In genomic region chr7:45037720-45038361, GRCm38 (mm10) we compare ENCODE assay signal across 8 mouse cellular contexts. TPM values are rescaled to one million over a fixed set of nuclear protein-coding genes. Genes with fewer than 3 reads are reported as not detected.
A peak's percentile ranks its signal among the peaks of the same experiment; 100 is the strongest.
DNase-seq lines count a peak whose midpoint lies in the region; ATAC-seq and TF ChIP-seq lines count a peak whose summit lies in the region.

No protein-coding gene starts in this region.

- no peaks in the 10 kb centered on the region for H3K27me3 ChIP-seq in kidney, embryonic 14.5 days (ENCODE audit: control insufficient read depth, insufficient read depth, low read length)
- no peaks in the 10 kb centered on the region for H3K27me3 ChIP-seq in E14TG2a.4 (ENCODE audit: insufficient read depth, low read length)

- peaks cover 97% of the 10 kb centered on the region for H3K36me3 ChIP-seq in kidney, embryonic 14.5 days (ENCODE audit: control insufficient read depth, insufficient read depth, low read length)
- peaks cover 99% of the 10 kb centered on the region for H3K36me3 ChIP-seq in E14TG2a.4 (ENCODE audit: insufficient read depth, low read length)

- peak; percentile 74 for DNase-seq in kidney, adult 18-20 months
- DNase-seq in brain, adult 2 months (ENCODE audit: low read depth, low spot score) = peak; percentile 46
- peak; percentile 84 for DNase-seq in induced T-regulatory cell, adult 2 months (ENCODE audit: low read depth)
- DNase-seq in lung, postnatal 14 days = peak; percentile 78
- DNase-seq in testis, postnatal 10 days (ENCODE audit: low spot score) = peak; percentile 83
- no peak for DNase-seq in MN1 (ENCODE audit: low spot score)

- TF ChIP-seq CTCF in E14TG2a.4 (conservative IDR thresholded peaks at IDR 0.05; ENCODE audit: low read length) = peak; percentile 99

- ATAC-seq in kidney, embryonic 14.5 days (ENCODE audit: low FRiP score, low TSS enrichment) = no peak

- 80% methylated on average over 7 of the region's 7 CpGs for WGBS in kidney, embryonic 14.5 days

- no peaks in the 10 kb centered on the region for H3K9me3 ChIP-seq in kidney, embryonic 14.5 days (ENCODE audit: control insufficient read depth, low read length)
- H3K9me3 ChIP-seq in E14TG2a.4 (ENCODE audit: low read length) = no peaks in the 10 kb centered on the region

- H3K4me2 ChIP-seq in kidney, embryonic 14.5 days (replicated peaks; ENCODE audit: low read depth, low read length) = no peak overlapping the region

- no peak overlapping the region for H3K27ac ChIP-seq in kidney, embryonic 14.5 days (ENCODE audit: low read depth, low read length)

- no peak overlapping the region for H3K4me3 ChIP-seq in kidney, embryonic 14.5 days (ENCODE audit: low read length)
- no peak overlapping the region for H3K4me3 ChIP-seq in E14TG2a.4 (replicated peaks; ENCODE audit: low read length)

- no peak overlapping the region for H3K9ac ChIP-seq in kidney, embryonic 14.5 days (ENCODE audit: low read depth, low read length)

- H3K4me1 ChIP-seq in kidney, embryonic 14.5 days (ENCODE audit: control insufficient read depth, insufficient read depth, low read length) = no peaks in the 10 kb centered on the region
- peaks cover 29% of the 10 kb centered on the region for H3K4me1 ChIP-seq in E14TG2a.4 (replicated peaks; ENCODE audit: low read depth, low read length)

RNA-seq across cellular contexts. Expression of gene Prr12, which starts 14.8 kb away (rescaled TPM):
- polyA plus RNA-seq in kidney, embryonic 14.5 days (2014; fragmentation: Nextera tagmentation; extraction: Ambion mirVana) = 16.3 and 18.9 TPM in 2 replicates

RNA-seq across cellular contexts. Expression of gene Rras, which starts 20.1 kb away (rescaled TPM):
- polyA plus RNA-seq in kidney, embryonic 14.5 days (2014; fragmentation: Nextera tagmentation; extraction: Ambion mirVana) = 31.8 and 35.2 TPM in 2 replicates

RNA-seq across cellular contexts. Expression of gene Scaf1, which starts 21.7 kb away (rescaled TPM):
- 46.5 and 54.0 TPM in 2 replicates for polyA plus RNA-seq in kidney, embryonic 14.5 days (2014; fragmentation: Nextera tagmentation; extraction: Ambion mirVana)

RNA-seq across cellular contexts. Expression of gene Nosip, which starts 24.4 kb away (rescaled TPM):
- polyA plus RNA-seq in kidney, embryonic 14.5 days (2014; fragmentation: Nextera tagmentation; extraction: Ambion mirVana) = 65.3 and 75.0 TPM in 2 replicates

RNA-seq across cellular contexts. Expression of gene Prrg2, which starts 24.6 kb away (rescaled TPM):
- polyA plus RNA-seq in kidney, embryonic 14.5 days (2014; fragmentation: Nextera tagmentation; extraction: Ambion mirVana) = 27.0 and 27.3 TPM in 2 replicates
